Mouse (Mus musculus): ENCODE measurements around the gene Babam1.

- TF ChIP-seq CTCF (IDR thresholded peaks at IDR 0.05; ENCODE audit: low read depth, low read length) (no peak), POLR2A (IDR thresholded peaks at IDR 0.05; ENCODE audit: borderline replicate concordance, low read depth, low read length) (no peak)
Observed at GRCm38 (mm10) chr8:71441404-71441803, 44.7 kb downstream of the Babam1 start.
